Mouse (Mus musculus): ENCODE measurements around the gene Patl2. TPM values are rescaled to one million over a fixed set of nuclear protein-coding genes. Genes with fewer than 3 reads are reported as not detected.
"Not testable (repeated sequence)": the region's sequence is repeated elsewhere in the genome, so short reads cannot be mapped to it uniquely, and the experiment has no call there.

The Patl2 gene
- total RNA-seq, 1 experiment from 2014 or later, result 0.26 TPM

DNA sequence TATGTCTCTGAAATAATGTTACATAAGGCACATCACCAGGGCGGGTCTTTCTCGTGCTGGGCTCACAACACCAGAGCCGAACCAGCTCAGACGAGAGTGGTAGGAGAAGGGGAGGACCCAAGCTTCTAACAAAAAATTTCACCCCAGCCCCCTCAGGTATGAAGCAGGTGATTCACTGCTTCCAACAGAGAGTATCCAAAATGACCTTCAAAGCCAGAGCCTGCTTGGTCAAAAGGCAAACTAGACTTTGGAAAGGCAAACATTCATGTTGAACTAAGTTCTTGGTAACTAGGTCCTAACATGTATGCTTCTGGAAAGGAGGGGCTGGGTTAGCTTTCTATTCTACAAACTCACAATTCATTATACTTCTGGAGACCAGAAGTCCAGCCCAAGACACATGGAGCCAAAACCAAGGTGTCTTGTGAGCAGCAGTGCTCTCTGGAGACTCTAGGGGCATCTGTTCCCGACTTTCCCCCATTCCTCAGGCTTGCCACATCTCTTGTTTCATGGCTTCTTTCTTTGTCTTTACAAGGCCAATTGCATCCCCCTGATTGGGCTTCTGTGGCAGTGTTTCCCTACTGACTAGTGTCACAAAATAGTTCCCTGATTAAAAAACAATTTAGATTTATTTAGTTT, 44.5 kb downstream of the Patl2 start:
- no peak for DNase-seq

DNA sequence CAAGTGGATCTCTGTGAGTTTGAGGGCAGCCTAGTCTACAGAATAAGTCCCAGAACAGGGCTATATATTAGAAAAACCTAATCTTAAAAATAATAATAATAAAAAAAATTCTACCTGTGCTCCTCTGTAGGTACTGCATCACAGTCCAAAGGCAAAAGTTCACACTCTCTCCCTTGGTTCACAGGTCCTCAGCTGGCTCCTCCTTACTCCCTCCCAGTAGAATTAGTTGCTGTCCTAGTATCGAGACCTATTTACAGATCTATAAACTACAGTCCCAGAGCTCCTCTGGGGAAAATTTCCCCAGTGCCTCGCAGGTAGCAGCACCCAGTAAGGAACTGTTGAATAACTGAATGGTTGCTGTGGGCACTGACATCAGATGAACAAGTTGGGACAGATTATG, 45.2 kb downstream of the Patl2 start:
- no peak for DNase-seq

DNA sequence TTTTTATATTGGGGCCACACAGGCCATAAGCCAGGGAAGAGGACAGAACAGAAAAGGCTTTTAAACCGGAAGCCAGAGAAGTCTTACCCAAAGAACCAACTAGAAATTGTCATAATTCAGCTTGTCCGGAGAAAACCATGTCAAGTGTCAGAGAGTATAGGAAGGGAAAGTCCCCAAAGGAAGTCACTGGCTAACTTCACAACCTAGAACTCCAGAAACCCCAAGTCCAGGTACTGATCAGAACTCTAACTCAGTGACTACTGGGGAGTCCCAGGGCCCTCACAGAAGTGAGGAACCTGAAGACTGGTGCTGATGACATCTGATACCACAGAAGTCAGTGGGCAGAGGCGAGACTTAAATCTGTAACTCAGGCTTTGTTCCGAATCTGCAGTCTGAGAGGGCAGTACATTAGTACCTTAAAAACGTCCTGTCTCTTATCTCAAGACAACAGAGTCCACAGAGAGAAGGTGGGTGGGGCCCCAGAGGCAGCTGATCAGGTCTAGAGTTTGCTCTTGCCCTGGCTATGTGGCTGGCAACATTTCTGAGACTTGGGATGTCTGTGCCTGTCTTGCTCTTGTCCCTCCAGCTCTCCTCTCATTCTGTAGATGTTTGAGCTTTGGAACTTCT, 48.0 kb downstream of the Patl2 start:
- DNase-seq, result no peak

DNA sequence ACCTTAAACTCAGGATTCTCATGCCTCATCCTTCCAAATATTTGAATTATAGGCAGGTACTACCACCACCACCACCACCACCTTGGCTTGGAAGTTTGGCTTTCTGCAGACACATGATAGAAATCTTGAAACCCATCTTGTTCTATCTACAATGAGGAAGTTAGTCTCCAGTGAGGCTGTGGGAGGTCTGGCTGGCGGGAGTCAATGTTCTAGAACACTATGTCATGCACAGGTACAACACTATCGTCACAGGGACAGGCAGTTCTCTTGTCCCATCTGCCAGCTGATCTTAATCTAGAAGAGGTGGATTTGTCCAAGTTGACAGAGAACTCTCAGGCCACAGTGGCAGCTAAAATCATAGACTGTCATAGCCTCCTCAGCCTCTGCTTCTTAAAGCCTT, 53.4 kb downstream of the Patl2 start:
- no peak for DNase-seq

DNA sequence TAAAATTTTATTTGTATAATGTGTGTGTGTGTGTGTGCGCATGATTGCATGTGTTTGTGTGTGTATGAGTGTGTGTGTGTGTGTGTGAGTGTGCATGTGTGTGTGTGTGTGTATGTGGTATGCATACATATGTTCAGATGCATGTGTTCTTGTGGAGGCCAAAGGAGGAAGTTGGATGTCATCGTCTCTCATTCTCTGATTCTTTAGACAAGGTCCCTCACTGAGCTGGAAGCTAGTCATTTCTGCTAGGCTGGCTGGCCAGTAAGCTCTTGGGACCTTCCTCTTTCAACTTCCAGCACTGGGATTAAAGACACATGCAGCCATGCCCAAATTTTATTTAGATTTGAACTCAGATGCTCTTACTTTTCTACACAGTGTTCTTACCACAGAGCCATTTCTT, 53.9 kb downstream of the Patl2 start:
- no peak for DNase-seq

DNA sequence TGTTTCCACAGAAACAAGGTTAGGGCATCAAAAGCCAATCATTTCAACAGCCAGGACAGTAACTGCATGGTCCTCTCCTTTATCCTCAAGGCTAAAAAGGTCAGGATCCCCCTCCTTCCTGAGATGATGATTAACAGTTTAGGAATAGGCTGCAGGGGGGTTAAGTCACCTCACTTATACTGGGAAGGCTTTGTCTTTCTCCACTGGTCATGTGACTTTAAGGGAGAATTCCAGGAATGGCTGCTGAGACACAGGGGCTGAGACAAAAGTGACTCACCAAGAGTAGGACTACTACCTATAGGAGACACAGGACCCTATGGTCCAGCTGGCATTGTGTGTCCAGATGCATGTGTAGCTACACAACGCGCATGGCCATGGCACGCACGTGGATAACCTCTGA, 58.4 kb downstream of the Patl2 start:
- DNase-seq, result no peak

DNA sequence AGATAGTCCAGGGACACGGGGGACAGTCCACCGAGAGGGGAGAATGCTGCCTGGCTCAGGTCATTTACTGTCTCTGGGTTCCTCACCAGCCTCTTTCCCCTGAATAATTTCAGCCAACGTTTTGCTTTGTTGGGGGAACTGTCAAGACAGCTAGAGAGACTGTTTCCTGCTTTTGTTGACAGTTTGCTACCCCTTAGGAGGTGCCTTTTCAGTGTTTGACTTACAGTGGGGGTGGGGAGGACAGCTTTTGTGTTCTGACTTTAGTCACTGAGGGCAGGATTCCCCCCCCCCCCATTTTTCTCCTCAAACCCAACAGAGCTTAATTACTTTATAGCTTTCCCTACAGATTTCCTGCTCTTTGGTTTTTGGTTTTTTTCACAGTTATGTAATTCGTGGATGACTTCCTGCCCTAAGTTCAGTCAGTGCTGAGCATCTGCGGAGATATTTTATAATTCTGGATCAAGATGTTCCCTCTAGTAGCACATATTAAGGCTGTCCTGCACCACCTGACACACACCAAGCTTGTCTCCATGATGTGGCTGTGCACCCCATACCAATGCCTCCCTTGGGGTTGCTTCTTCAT, 59.1 kb downstream of the Patl2 start:
- DNase-seq, result no peak

DNA sequence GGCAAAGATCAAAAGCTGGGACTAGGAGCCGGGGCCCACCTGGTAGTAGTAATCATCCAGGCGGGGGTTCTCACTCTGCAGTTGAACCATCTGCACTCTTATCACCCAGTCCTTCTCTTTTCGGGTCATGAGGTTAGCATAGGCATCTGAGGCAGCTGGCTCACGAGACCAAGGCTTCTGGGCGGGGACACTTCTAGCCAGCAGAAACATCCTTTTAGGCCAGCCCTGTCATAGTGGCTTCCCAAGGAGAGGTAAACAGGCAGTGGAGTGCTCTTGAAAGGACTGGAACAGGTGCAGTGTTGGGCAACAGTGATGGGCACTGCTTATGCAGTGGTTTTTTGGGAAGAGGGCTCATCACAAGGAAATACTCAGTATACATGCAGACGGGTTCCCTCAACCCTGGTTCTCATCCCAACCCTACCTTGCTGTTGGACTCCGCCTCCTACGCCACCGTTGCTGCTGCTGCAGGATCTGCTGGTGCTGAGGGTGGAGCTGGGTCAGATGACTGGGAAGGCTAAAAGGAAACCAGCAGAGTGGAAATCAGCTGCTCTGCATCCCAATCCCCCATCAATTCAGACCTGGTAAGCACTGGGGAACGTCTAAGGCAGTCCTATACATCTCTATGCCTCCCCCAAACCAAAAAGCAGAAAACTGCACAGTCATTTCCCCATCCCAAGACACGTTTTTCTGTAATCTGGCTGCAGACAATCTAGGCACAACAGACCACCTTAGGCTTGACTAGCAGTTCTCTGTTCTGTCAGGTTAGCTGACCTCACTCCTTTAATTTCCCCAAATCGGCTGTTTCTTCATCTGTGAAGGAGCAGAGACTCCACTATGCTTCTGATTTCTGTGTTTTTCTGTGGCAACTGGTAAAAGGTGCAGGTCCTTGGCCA, 60.1 kb downstream of the Patl2 start:
- DNase-seq, result no peak

DNA sequence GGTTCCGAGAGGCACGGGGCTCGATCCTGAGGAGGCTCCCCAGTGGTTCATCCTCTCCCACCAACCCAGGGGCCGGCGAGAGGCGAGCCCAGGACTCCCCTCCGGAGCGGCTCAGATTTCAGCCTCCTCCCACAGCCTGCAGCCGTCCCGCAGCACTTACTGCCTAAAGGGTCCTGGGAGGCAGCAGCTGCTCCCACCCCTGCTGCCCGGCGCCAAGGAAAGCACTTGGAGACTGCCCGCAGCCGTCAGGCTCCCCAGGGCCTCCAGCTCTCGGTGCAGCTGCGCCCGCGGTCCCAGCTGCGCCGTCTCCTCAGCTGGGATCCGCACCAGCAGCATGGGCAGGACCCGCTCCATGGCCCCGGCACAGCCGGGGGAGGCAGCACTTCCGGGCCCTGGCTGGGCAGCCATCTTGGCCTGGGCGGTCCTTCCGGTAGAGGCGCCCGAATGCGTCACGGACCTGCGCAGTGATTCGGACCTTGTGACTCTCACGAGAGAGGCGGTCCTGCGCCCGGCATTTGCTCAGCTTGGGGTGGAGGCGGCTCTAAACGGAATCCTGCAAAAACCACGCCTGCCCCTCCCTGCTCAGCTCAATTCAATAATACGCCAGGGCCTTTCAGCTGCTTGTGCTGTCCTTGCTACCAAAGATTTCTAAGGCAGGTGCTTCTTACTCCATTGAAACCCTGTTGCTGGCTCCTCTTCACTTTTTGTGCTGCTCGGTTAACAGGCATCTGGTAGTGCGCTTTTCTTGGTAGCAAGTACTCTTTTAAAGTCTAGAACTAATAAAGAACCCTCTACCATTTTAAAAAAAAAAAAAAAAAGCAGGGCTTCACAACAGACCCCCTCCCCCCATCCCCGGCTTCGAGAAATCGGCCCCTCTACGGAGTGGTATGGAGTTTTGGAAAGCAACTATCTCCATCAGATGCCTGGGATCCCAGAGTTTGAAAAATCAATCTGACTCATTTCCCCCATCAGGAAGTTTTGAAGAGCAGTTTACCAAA, 67.7 kb downstream of the Patl2 start, which contains the start of gene Spg11:
Spg11 (minus strand) TSS at position 426 of the 998 bp plus-strand sequence.
- peak; percentile 99 for DNase-seq

DNA sequence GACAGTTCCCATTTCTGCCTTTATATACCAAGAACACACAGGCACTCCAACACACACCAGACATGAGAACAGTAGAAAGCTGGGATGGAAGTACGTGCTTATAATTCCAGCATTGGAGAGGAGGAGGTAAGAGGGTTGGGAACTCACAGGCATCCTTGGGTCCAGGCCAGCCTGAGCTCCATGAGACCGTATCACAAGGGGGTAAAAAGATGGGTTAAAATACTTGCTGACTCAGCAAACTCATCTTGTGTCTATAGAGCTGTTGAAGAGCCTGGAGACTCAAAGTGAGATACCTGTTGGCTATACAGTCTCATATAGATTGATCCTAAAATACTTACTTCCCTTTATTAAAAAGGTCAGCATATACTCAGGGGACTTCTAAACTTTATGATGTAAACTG, 69.1 kb downstream of the Patl2 start:
- no peak for DNase-seq

DNA sequence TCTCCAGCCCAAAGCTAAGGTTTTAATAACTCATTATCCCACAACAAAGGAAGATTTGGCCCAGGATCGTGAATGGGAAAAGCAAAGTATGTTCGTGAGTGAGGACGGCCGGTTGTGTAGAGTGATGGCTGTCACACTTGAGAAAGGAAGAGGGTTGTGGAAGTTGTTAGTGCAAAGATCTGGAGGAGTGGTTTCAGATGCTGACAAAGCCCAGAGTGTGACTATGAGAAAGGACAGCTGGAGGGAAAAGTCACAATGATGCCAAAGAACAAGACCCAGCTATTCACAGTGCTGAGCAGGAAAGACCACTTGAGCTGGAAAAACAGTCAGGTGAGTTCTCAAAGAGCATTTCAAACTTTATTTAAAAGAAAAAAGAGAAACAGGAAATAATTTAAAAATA, 76.3 kb downstream of the Patl2 start:
- DNase-seq, result no peak

DNA sequence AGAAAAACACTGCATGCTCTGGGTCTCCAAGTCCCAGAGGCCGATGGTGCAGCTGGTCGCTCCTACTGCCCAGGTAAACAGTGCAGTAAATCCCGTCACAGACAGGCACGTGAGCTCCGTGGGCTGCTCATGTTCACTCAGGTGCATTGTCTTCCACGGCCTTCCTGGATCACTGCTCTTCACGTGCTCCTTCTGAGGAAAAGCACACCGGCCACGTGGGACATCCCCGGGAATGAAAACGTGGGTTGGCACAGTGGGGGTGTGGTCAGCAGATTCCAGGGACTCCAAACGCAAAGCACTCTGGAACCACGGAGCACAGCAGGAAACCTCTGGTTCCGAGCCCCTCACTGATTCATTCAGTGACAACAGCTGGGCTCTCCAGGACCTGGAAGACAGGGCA, 77.9 kb downstream of the Patl2 start:
- DNase-seq, result no peak

DNA sequence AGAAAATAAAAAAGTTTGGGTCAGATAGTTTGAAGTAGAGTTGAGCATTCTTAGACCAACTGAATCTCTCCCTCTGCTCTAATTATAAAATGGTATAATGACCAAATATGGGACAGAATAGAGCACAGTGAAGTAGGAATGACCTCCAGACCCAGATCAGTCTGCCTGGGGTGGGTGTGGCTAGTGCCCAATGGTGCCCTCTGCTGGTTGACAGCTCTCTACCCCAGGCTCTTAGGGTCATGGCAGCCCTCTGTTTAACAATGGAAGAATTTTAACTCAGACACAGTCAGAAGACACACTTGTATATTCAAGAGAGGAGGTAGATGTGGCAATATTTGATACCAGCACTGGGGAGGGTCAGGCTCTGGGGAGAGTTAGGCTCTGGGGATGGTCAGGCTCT, 83.9 kb downstream of the Patl2 start:
- peak; percentile 66 for DNase-seq

DNA sequence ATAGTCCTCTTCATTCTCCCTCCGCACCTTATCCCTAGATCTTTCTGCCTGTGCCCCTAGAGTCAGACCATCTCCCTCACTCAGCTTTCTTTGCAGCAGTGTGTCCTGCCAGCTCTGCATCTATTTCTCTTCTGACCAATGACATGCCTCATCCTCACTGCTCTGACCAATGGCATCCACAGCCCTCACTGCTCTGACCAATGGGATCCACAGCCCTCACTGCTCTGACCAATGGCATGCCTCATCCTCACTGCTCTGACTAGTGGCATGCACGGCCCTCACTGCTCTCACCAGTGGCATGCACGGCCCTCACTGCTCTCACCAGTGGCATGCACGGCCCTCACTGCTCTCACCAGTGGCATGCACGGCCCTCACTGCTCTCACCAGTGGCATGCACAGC, 88.3 kb downstream of the Patl2 start:
- not testable (repeated sequence) for DNase-seq

DNA sequence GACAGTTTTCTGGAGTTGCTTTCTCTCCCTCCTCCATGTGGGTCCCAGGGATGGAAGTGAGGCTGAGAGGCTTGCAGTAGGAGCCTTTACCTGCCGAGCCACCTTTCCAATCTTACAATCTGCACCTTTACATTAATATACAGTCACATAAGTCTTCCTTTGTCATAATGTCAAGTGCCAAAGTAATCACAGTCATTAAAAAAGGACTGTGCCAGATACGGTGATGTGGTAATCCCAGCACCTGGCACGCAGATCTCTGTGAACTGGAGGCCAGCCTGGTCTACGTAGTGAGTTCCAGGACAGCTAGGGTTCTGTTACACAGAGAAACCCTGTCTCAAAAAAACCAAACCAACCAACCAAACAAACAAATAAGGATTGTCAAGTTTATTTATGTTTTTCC, 92.1 kb downstream of the Patl2 start:
- no peak for DNase-seq

DNA sequence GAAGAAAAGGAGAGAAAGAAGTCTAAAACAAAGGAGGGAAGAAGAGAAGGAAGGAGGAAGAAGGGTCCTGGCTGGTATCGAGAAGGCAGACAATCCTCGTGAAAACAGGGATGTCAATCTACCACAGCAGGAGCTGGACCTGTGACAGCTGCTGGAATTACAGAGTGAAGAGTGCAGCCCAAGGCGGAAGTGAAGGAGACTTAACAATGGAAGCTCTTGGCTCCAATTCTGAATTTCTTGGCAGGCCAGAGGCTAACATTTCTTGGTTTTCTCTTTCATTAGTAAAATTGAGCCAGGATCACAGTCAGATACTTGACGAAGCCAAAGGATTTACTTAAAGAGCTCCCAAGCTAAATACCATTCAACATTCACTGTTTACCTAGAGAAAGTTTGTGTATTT, 99.5 kb downstream of the Patl2 start:
- no peak for DNase-seq

DNA sequence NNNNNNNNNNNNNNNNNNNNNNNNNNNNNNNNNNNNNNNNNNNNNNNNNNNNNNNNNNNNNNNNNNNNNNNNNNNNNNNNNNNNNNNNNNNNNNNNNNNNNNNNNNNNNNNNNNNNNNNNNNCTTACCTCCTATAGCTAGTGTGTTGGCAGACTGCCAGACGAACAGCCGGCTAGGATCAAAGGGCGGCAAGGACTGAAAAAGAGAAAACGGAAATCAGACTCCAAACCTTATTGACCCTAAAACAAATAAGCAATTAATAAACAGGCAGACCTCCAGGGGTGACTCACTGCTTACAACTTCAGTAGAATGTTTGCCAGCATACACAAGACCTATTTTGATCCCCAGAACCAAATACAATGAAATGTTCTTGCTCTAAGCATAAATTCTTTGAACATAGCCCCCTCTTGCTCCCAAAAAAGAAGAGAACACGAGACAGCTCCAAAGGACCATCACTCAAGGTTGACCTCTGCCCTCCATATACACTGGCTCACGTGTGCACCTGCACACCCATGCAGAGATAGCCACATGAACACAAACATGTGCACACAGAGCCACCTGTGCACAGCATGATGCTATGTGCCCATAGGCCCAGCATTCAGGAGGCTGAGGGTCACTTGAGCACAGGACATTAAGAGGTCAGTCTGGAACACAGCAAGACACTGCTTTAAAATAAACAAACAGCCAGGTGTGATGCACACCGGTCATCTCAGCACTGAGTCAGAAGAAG, 104.1 kb downstream of the Patl2 start:
- DNase-seq, result peak; percentile 40

Measured in adrenal gland, postnatal 14 days (tissue).